Mouse (Mus musculus) erythroblast, embryonic 14.5 days (primary cell): ENCODE results near the gene Klhl31.

Experiments used
- GATA1 ChIP-seq: IDR thresholded peaks from 2 replicates; pipeline ENCODE4 v1.6.1; 2012; ENCODE audit warnings: low read length, inconsistent platforms, mixed read lengths
- TAL1 ChIP-seq: IDR thresholded peaks from 3 replicates; pipeline ENCODE4 v1.6.1; 2012; ENCODE audit warnings: low read length, inconsistent platforms, mixed read lengths

DNA sequence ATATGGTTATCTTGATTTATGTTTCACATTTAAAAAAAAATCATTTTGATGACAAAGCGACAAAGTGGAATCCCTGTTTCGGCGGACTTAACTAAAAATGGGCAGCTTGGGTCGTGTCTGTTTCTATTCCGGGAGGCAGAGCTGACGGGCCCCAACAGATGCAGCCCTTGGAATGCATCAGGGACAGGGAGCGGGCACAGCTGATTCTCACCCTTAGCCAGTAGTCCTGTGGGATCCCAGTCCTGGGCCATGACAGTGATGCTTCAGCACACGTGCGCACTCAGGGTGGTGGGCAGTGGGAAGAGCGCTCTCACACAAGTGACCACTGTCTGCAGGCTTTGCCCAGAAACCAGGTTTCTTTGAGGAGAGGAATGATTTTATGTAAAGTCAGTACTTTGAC lies 1.1 kb downstream of the Klhl31 start:
- TF ChIP-seq GATA1 = no peak
- no peak for TF ChIP-seq TAL1
